Mouse (Mus musculus): Measurements from ENCODE around the gene Rgs4. TPM values are rescaled to one million over a fixed set of nuclear protein-coding genes. Genes with fewer than 3 reads are reported as not detected.

Gene Rgs4
- polyA plus RNA-seq, 1 experiment from 2014 or later, result not detected

DNA sequence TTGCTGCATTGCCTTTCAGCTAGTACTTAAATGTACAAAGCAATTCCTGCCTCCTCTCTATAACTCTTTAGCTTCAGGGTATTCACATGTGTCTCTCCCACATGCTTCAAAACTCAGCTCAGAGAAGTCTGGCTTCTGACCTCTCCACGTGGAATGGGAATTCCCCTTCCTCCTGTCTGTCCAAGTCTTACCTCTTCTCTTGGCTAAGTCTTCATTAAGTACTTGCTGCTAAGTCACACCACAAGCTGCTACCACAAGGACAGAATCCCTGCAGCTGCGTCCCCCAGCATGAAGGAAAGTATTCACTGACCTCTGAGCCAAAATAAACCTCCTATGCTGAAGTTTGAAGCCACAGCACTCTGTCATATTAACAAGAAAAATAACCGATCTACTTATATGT, 21.1 kb downstream of the Rgs4 start:
- 81% methylated on average over 3 of the region's 3 CpGs for whole genome bisulfite sequencing (ENCODE audit: missing documents)
- Histone ChIP-seq H3K36me3 (ENCODE audit: inconsistent target) (no peaks in the 10 kb centered on the region), H3K4me3 (ENCODE audit: inconsistent target) (no peak overlapping the region), H3K27ac (no peak overlapping the region), H3K79me2 (ENCODE audit: inconsistent target) (no peaks in the 10 kb centered on the region)

DNA sequence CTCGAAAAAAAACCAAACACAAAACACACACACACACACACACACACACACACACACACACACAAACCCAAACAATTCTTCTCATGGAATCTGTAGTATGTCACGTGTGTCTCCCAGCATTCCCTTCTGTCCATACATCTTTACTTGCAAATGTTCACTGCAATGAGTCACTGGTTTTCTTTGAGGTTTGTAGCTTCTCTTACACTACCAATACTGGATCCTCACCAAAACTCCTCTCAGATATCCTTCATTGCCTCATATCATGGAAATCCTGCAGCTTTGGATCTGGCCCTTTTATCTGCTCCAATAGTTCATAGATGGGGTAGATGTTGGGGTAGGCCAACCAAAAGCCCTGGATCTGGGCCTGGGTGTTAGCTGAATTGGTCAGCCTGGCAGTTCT, 25.6 kb downstream of the Rgs4 start:
- no peak overlapping the region for H3K4me3 ChIP-seq (ENCODE audit: inconsistent target)
- 48% methylated on average over 2 of the region's 2 CpGs for WGBS (ENCODE audit: missing documents)

DNA sequence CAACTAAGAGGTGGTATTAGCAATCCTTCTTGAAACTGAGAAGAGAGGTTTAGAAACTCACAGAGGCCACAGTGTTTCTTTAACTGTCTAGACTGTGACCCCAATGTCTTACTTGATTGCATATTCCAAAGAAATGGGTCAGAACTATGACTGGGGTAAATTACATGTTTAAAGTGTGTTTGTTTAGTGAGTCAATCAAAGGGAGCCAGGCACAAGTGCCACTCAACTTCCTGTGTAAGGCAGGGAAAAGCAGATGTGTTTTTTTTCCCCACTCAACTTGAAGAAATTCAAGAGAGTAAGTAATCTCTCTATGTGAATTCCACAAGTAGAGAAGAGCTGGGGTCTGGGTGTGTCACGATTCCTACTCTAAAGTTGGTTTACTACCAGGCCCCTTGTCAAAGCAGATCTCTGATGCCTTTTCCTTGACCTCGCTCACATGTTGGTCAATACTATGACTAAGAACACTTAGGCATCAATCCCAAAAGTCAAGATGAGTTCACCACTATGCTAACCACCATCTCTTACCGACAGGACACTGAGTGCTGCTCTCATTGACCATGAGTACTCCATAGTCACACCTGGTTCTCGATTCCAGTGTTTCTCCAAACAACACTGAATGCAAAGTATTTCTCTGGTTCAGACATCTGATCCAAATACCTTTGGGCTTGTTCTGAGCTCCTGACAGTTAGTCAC, 42.9 kb downstream of the Rgs4 start:
- Histone ChIP-seq H3K36me3 (ENCODE audit: inconsistent target) (no peaks in the 10 kb centered on the region), H3K27ac (no peak overlapping the region), H3K4me3 (ENCODE audit: inconsistent target) (no peak overlapping the region), H3K79me2 (ENCODE audit: inconsistent target) (no peaks in the 10 kb centered on the region)
- 87% methylated on average over 4 of the region's 4 CpGs for WGBS (ENCODE audit: missing documents)

More for the DNA sequence above, 25.6 kb downstream of the Rgs4 start:
- Histone ChIP-seq H3K27ac (no peak overlapping the region), H3K36me3 (ENCODE audit: inconsistent target) (no peaks in the 10 kb centered on the region), H3K79me2 (ENCODE audit: inconsistent target) (no peaks in the 10 kb centered on the region)

DNA sequence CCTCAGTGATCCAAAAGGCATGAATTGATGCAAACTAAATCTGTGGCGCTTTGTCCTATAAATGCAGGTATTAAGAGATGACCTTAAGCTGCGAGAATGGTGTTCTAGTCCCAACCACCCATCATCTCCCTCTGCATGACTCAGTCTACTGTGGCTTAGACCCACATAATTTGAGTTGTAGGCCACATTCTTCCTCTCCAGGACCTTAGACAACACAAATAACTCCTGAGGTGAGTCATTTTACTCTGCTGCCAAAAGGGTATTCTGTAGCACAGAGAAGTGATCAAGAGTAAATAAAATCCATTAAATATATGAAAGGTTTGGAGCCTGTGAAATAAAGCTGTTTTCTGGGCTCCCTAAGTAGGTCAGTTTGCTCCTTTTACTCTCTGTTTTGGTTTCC, 48.3 kb downstream of the Rgs4 start:
- Histone ChIP-seq H3K36me3 (ENCODE audit: inconsistent target) (no peaks in the 10 kb centered on the region), H3K4me3 (ENCODE audit: inconsistent target) (no peak overlapping the region), H3K27ac (no peak overlapping the region), H3K79me2 (ENCODE audit: inconsistent target) (no peaks in the 10 kb centered on the region)
- 89% methylated on average over 2 of the region's 2 CpGs for whole genome bisulfite sequencing (ENCODE audit: missing documents)

DNA sequence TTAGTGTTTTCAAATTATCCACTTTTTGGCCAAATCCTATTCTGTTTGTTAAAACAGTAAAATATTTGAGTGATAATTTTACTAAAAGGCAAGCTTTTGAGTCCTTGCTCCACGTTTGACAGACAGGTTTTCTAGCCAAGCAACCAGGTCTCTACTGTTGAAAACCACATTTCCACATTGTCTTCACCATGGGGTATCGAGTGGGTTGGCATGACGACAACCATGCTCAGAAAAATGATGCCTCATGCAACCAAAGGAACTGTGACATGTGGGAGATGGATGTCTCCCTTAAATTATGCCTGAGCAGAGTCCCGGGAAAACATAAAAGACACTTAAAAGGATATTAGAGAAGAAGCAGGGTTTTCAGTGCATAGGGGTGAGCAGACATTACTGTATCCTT, 50.2 kb downstream of the Rgs4 start:
- Histone ChIP-seq H3K36me3 (ENCODE audit: inconsistent target) (no peaks in the 10 kb centered on the region), H3K79me2 (ENCODE audit: inconsistent target) (no peaks in the 10 kb centered on the region), H3K27ac (no peak overlapping the region), H3K4me3 (ENCODE audit: inconsistent target) (no peak overlapping the region)
- WGBS (ENCODE audit: missing documents), result 77% methylated on average over 4 of the region's 4 CpGs

DNA sequence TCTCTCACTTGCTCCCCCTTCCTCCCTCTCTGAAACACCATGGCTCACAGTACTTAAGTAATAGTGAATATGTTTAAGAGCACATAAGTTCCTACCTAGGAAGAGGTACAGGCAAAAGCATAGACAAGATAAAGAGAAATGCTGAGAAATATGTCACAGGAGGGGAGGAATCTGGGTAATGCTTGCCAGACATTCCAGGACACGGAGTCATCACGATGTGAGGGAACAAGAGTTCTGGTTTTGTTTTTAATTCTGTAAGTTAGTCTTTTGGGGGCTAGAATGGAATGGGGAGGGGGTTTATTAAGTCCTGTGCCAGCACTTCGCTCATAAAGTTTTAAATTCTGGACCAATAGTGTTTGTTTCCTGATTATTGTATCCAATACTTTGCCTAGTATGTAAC, 52.1 kb downstream of the Rgs4 start:
- Histone ChIP-seq H3K79me2 (ENCODE audit: inconsistent target) (no peaks in the 10 kb centered on the region), H3K27ac (no peak overlapping the region), H3K4me3 (ENCODE audit: inconsistent target) (no peak overlapping the region), H3K36me3 (ENCODE audit: inconsistent target) (no peaks in the 10 kb centered on the region)
- 95% methylated on average over 3 of the region's 3 CpGs for WGBS (ENCODE audit: missing documents)

DNA sequence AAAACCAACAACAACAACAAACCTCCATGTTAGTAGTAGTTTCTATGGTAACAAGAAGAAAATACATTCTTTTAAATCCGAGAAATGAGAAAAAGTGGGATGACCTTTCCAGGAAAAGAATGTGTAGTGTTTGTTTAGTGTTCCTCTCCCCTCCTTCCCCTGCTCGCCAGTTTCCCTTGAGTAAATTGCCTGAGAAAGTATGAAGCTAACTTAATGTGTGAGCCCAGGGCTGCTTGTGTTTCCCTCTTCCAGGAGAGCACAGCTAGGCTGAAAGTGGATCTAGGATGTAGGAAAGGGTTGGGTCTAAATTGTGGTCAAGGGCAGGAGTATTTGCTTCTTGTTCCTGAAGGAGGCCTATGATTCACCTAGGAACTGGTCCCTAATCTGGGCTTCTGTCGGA, 53.9 kb downstream of the Rgs4 start:
- H3K79me2 ChIP-seq (ENCODE audit: inconsistent target), result no peaks in the 10 kb centered on the region
- 79% methylated on average over 3 of the region's 3 CpGs for WGBS (ENCODE audit: missing documents)

DNA sequence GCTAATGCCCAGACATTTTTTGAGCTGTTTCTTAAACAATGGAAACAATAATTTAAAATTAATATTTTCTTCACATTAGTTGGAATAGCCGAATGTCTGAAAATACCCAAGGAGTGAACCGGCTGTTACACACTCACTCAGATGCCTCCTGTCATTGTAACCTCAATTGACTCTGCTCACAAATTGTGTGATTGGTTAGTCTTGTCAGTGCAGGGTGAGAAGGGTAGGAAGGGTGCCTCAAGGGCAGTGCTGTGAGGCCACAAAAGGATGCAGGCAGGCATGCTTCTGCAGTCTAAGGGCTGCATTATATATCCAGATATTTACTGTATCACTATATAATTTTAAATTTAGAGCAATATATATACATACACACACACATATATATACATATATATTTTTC, 54.4 kb downstream of the Rgs4 start:
- Histone ChIP-seq H3K79me2 (ENCODE audit: inconsistent target) (no peaks in the 10 kb centered on the region), H3K27ac (no peak overlapping the region), H3K36me3 (ENCODE audit: inconsistent target) (no peaks in the 10 kb centered on the region), H3K4me3 (ENCODE audit: inconsistent target) (no peak overlapping the region)
- 81% methylated on average over 2 of the region's 2 CpGs for WGBS (ENCODE audit: missing documents)

More for the DNA sequence above, 53.9 kb downstream of the Rgs4 start:
- H3K36me3 ChIP-seq (ENCODE audit: inconsistent target), result no peaks in the 10 kb centered on the region
- no peak overlapping the region for H3K27ac ChIP-seq
- H3K4me3 ChIP-seq (ENCODE audit: inconsistent target), result no peak overlapping the region

Other genes with a start within 250 kb of the Rgs4 start
- gene Nuf2, start 216.2 kb downstream of the Rgs4 start, polyA plus RNA-seq (2018), result 1.9 to 12.9 TPM (median 8.6 TPM) in 3 replicates
- gene Rgs5, start 92.1 kb downstream of the Rgs4 start, polyA plus RNA-seq (2018), result 0.07 TPM in 1 of 3 replicates, not detected in the others
- gene Ccdc190, start 181.0 kb upstream of the Rgs4 start, polyA plus RNA-seq (2018), result not detected in 3 replicates
- gene Hsd17b7, start 221.6 kb upstream of the Rgs4 start, polyA plus RNA-seq (2018), result 2.1 to 18.2 TPM (median 5.7 TPM) in 3 replicates